Mouse (Mus musculus): ENCODE data around the gene Smg6. TPM values are rescaled to one million over a fixed set of nuclear protein-coding genes. Genes with fewer than 3 reads are reported as not detected.
"Not testable (repeated sequence)": the region's sequence is repeated elsewhere in the genome, so short reads cannot be mapped to it uniquely, and the experiment has no call there.

The Smg6 gene
- polyA plus RNA-seq, 1 experiment, result 25.3 TPM

- H3K27ac ChIP-seq (ENCODE audit: insufficient read depth, low read length), result no peak overlapping the region
- H3K27me3 ChIP-seq (ENCODE audit: control insufficient read depth, insufficient read depth, low read length, poor library complexity, severe bottlenecking), result no peaks in the 10 kb centered on the region
- no peak overlapping the region for H3K9ac ChIP-seq (ENCODE audit: low read depth, poor library complexity, severe bottlenecking)
- peaks cover 9% of the 10 kb centered on the region for H3K36me3 ChIP-seq (ENCODE audit: control insufficient read depth, insufficient read depth, low read length, poor library complexity, severe bottlenecking)
- H3K9me3 ChIP-seq (replicated peaks; ENCODE audit: control insufficient read depth, insufficient read depth, low read length, poor library complexity, severe bottlenecking), result no peaks in the 10 kb centered on the region
- H3K4me3 ChIP-seq (ENCODE audit: low read depth, low read length), result no peak overlapping the region
- TF ChIP-seq EP300 (IDR thresholded peaks at IDR 0.05; ENCODE audit: insufficient read depth, low read depth, low read length), result no peak
- no peak for TF ChIP-seq POLR2A (IDR thresholded peaks at IDR 0.05; ENCODE audit: insufficient read depth, low read length)
- TF ChIP-seq CTCF (IDR thresholded peaks at IDR 0.05; ENCODE audit: low read depth, low read length), result no peak
- H3K4me1 ChIP-seq (ENCODE audit: control insufficient read depth, insufficient read depth, low read length), result no peaks in the 10 kb centered on the region
These were observed 66.9 kb downstream of the Smg6 start for GRCm38 (mm10) chr11:74992427-74992987.

GRCm38 (mm10) chr11:74994141-74994540 lies 68.5 kb downstream of the Smg6 start:
- H3K36me3 ChIP-seq (ENCODE audit: control insufficient read depth, insufficient read depth, low read length, poor library complexity, severe bottlenecking), result peaks cover 9% of the 10 kb centered on the region
- TF ChIP-seq POLR2A (IDR thresholded peaks at IDR 0.05; ENCODE audit: insufficient read depth, low read length) (no peak), CTCF (IDR thresholded peaks at IDR 0.05; ENCODE audit: low read depth, low read length) (no peak), EP300 (IDR thresholded peaks at IDR 0.05; ENCODE audit: insufficient read depth, low read depth, low read length) (no peak)
- H3K4me3 ChIP-seq (ENCODE audit: low read depth, low read length), result no peak overlapping the region
- no peaks in the 10 kb centered on the region for H3K9me3 ChIP-seq (replicated peaks; ENCODE audit: control insufficient read depth, insufficient read depth, low read length, poor library complexity, severe bottlenecking)
- no peak overlapping the region for H3K27ac ChIP-seq (ENCODE audit: insufficient read depth, low read length)
- no peaks in the 10 kb centered on the region for H3K4me1 ChIP-seq (ENCODE audit: control insufficient read depth, insufficient read depth, low read length)
- no peaks in the 10 kb centered on the region for H3K27me3 ChIP-seq (ENCODE audit: control insufficient read depth, insufficient read depth, low read length, poor library complexity, severe bottlenecking)
- H3K9ac ChIP-seq (ENCODE audit: low read depth, poor library complexity, severe bottlenecking), result no peak overlapping the region

GRCm38 (mm10) chr11:74994856-74995255 lies 69.2 kb downstream of the Smg6 start:
- no peak overlapping the region for H3K4me3 ChIP-seq (ENCODE audit: low read depth, low read length)
- H3K9me3 ChIP-seq (replicated peaks; ENCODE audit: control insufficient read depth, insufficient read depth, low read length, poor library complexity, severe bottlenecking), result no peaks in the 10 kb centered on the region
- peaks cover 9% of the 10 kb centered on the region for H3K36me3 ChIP-seq (ENCODE audit: control insufficient read depth, insufficient read depth, low read length, poor library complexity, severe bottlenecking)
- H3K27ac ChIP-seq (ENCODE audit: insufficient read depth, low read length), result no peak overlapping the region
- no peak overlapping the region for H3K9ac ChIP-seq (ENCODE audit: low read depth, poor library complexity, severe bottlenecking)
- TF ChIP-seq CTCF (IDR thresholded peaks at IDR 0.05; ENCODE audit: low read depth, low read length) (no peak), POLR2A (IDR thresholded peaks at IDR 0.05; ENCODE audit: insufficient read depth, low read length) (no peak), EP300 (IDR thresholded peaks at IDR 0.05; ENCODE audit: insufficient read depth, low read depth, low read length) (no peak)
- H3K27me3 ChIP-seq (ENCODE audit: control insufficient read depth, insufficient read depth, low read length, poor library complexity, severe bottlenecking), result no peaks in the 10 kb centered on the region
- no peaks in the 10 kb centered on the region for H3K4me1 ChIP-seq (ENCODE audit: control insufficient read depth, insufficient read depth, low read length)

- no peaks in the 10 kb centered on the region for H3K4me1 ChIP-seq (ENCODE audit: control insufficient read depth, insufficient read depth, low read length)
- H3K36me3 ChIP-seq (ENCODE audit: control insufficient read depth, insufficient read depth, low read length, poor library complexity, severe bottlenecking), result no peaks in the 10 kb centered on the region; the same call in 1 of the 2 replicates
- TF ChIP-seq CTCF (IDR thresholded peaks at IDR 0.05; ENCODE audit: low read depth, low read length), result no peak
- TF ChIP-seq POLR2A (IDR thresholded peaks at IDR 0.05; ENCODE audit: insufficient read depth, low read length), result no peak
- no peak for TF ChIP-seq EP300 (IDR thresholded peaks at IDR 0.05; ENCODE audit: insufficient read depth, low read depth, low read length)
- H3K4me3 ChIP-seq (ENCODE audit: low read depth, low read length), result no peak overlapping the region
- H3K27me3 ChIP-seq (ENCODE audit: control insufficient read depth, insufficient read depth, low read length, poor library complexity, severe bottlenecking), result no peaks in the 10 kb centered on the region
- no peak overlapping the region for H3K27ac ChIP-seq (ENCODE audit: insufficient read depth, low read length)
- no peaks in the 10 kb centered on the region for H3K9me3 ChIP-seq (replicated peaks; ENCODE audit: control insufficient read depth, insufficient read depth, low read length, poor library complexity, severe bottlenecking)
- no peak overlapping the region for H3K9ac ChIP-seq (ENCODE audit: low read depth, poor library complexity, severe bottlenecking)
These were observed 70.9 kb downstream of the Smg6 start for GRCm38 (mm10) chr11:74996482-74996881.

GRCm38 (mm10) chr11:75000869-75001653 lies 75.4 kb downstream of the Smg6 start:
- H3K27me3 ChIP-seq (ENCODE audit: control insufficient read depth, insufficient read depth, low read length, poor library complexity, severe bottlenecking), result no peaks in the 10 kb centered on the region

GRCm38 (mm10) chr11:75008270-75008669 lies 82.6 kb downstream of the Smg6 start:
- Histone ChIP-seq H3K27ac (ENCODE audit: insufficient read depth, low read length) (no peak overlapping the region), H3K4me3 (ENCODE audit: low read depth, low read length) (no peak overlapping the region), H3K9ac (ENCODE audit: low read depth, poor library complexity, severe bottlenecking) (no peak overlapping the region), H3K27me3 (ENCODE audit: control insufficient read depth, insufficient read depth, low read length, poor library complexity, severe bottlenecking) (no peaks in the 10 kb centered on the region), H3K36me3 (ENCODE audit: control insufficient read depth, insufficient read depth, low read length, poor library complexity, severe bottlenecking) (no peaks in the 10 kb centered on the region; the same call in 1 of the 2 replicates), H3K9me3 (replicated peaks; ENCODE audit: control insufficient read depth, insufficient read depth, low read length, poor library complexity, severe bottlenecking) (no peaks in the 10 kb centered on the region), H3K4me1 (ENCODE audit: control insufficient read depth, insufficient read depth, low read length) (peaks cover 1% of the 10 kb centered on the region)
- TF ChIP-seq EP300 (IDR thresholded peaks at IDR 0.05; ENCODE audit: insufficient read depth, low read depth, low read length) (no peak), POLR2A (IDR thresholded peaks at IDR 0.05; ENCODE audit: insufficient read depth, low read length) (no peak), CTCF (IDR thresholded peaks at IDR 0.05; ENCODE audit: low read depth, low read length) (no peak)

More at GRCm38 (mm10) chr11:75000869-75001653, 75.4 kb downstream of the Smg6 start:
- Histone ChIP-seq H3K4me1 (ENCODE audit: control insufficient read depth, insufficient read depth, low read length) (no peaks in the 10 kb centered on the region), H3K9me3 (replicated peaks; ENCODE audit: control insufficient read depth, insufficient read depth, low read length, poor library complexity, severe bottlenecking) (no peaks in the 10 kb centered on the region), H3K9ac (ENCODE audit: low read depth, poor library complexity, severe bottlenecking) (no peak overlapping the region), H3K4me3 (ENCODE audit: low read depth, low read length) (no peak overlapping the region), H3K36me3 (ENCODE audit: control insufficient read depth, insufficient read depth, low read length, poor library complexity, severe bottlenecking) (no peaks in the 10 kb centered on the region), H3K27ac (ENCODE audit: insufficient read depth, low read length) (no peak overlapping the region)
- TF ChIP-seq CTCF (IDR thresholded peaks at IDR 0.05; ENCODE audit: low read depth, low read length) (no peak), EP300 (IDR thresholded peaks at IDR 0.05; ENCODE audit: insufficient read depth, low read depth, low read length) (no peak), POLR2A (IDR thresholded peaks at IDR 0.05; ENCODE audit: insufficient read depth, low read length) (no peak)

GRCm38 (mm10) chr11:75009537-75009936 lies 83.9 kb downstream of the Smg6 start:
- not testable (repeated sequence) for H3K27ac ChIP-seq (ENCODE audit: insufficient read depth, low read length); H3K27me3 ChIP-seq (ENCODE audit: control insufficient read depth, insufficient read depth, low read length, poor library complexity, severe bottlenecking); H3K9me3 ChIP-seq (replicated peaks; ENCODE audit: control insufficient read depth, insufficient read depth, low read length, poor library complexity, severe bottlenecking); H3K36me3 ChIP-seq (ENCODE audit: control insufficient read depth, insufficient read depth, low read length, poor library complexity, severe bottlenecking); H3K4me3 ChIP-seq (ENCODE audit: low read depth, low read length); H3K4me1 ChIP-seq (ENCODE audit: control insufficient read depth, insufficient read depth, low read length); H3K9ac ChIP-seq (ENCODE audit: low read depth, poor library complexity, severe bottlenecking)

All from ES-Bruce4 (cell line).